Mouse (Mus musculus) bone marrow, adult 2 months (tissue): ENCODE measurements around the gene Wfs1.

Experiments
- CTCF ChIP-seq: fragments of 200-500 bp; IDR thresholded peaks from 2 replicates; pipeline ENCODE4 v1.5.1; 2011; ENCODE audit warnings: low read length, control low read depth; ENCODE audit not compliant: control insufficient read depth, insufficient read depth
- POLR2A ChIP-seq: fragments of 200-500 bp; IDR thresholded peaks from 2 replicates; pipeline ENCODE4 v1.6.1; 2011; ENCODE audit warnings: low read depth, mild to moderate bottlenecking, control low read depth, low read length, borderline replicate concordance; ENCODE audit not compliant: control insufficient read depth

- TF ChIP-seq POLR2A: no peak
- no peak for TF ChIP-seq CTCF
Measured at GRCm38 (mm10) chr5:37001002-37001401, 12.0 kb upstream of the Wfs1 start.
